Mouse (Mus musculus): ENCODE results near the gene Mul1. TPM values are rescaled to one million over a fixed set of nuclear protein-coding genes. Genes with fewer than 3 reads are reported as not detected.

The Mul1 gene
- polyA plus RNA-seq, 1 experiment from 2014 or later: 16.8 TPM

DNA sequence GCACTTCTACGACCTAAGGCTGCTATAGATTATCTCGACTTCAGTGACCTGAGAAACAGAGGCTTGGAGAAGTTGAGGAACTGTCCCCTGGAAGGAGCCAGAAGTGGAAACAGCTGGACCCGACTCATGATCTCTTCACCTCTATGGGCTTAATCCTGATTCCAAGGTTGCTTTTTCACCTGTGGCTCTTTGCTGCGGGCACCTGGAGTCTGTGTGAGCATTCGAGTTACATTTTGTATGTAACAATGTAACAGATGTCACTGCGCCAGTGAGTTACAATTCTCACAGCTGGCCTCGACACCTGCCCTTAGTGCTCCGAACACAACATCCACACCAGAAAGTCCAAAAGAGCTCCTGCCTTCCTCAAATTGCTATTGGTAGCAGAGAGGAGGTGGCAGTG, 31.0 kb downstream of the Mul1 start:
- H3K27me3 ChIP-seq: peaks cover 39% of the 10 kb centered on the region
- no peak overlapping the region for H3K4me3 ChIP-seq
- no peak overlapping the region for H3K27ac ChIP-seq
- no peak for ATAC-seq (ENCODE audit: insufficient number of reproducible peaks, low FRiP score, low TSS enrichment, low read depth)
- H3K4me2 ChIP-seq: no peak overlapping the region
- H3K36me3 ChIP-seq: no peaks in the 10 kb centered on the region
- no peak overlapping the region for H3K9ac ChIP-seq
- H3K4me1 ChIP-seq: peaks cover 41% of the 10 kb centered on the region
- H3K9me3 ChIP-seq: no peaks in the 10 kb centered on the region
- WGBS: 32% methylated on average over 8 of the region's 8 CpGs

DNA sequence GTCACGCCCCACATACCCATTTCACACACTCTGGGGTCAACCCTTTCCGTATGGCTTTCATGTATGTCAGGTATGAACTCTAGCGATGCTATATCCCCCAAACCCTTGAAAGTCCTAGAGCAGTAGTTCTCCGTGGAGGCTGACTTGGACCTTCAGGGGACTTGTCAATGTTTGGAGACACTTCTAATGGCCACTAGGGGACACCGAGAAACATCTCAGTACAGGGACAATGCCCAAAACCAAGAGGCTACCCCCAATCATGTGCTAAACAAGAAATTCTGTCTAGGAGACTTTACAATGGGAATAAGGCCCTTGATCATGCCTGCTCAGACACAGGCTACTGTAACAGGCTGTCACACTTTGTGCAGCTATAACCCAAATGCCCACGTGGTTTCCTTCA, 32.2 kb downstream of the Mul1 start:
- Histone ChIP-seq H3K27me3 (peaks cover 36% of the 10 kb centered on the region), H3K9ac (no peak overlapping the region), H3K4me1 (peaks cover 44% of the 10 kb centered on the region), H3K4me3 (no peak overlapping the region), H3K9me3 (no peaks in the 10 kb centered on the region), H3K36me3 (no peaks in the 10 kb centered on the region), H3K4me2 (no peak overlapping the region), H3K27ac (no peak overlapping the region)
- no peak for ATAC-seq (ENCODE audit: insufficient number of reproducible peaks, low FRiP score, low TSS enrichment, low read depth)
- 64% methylated on average over 6 of the region's 6 CpGs for WGBS

DNA sequence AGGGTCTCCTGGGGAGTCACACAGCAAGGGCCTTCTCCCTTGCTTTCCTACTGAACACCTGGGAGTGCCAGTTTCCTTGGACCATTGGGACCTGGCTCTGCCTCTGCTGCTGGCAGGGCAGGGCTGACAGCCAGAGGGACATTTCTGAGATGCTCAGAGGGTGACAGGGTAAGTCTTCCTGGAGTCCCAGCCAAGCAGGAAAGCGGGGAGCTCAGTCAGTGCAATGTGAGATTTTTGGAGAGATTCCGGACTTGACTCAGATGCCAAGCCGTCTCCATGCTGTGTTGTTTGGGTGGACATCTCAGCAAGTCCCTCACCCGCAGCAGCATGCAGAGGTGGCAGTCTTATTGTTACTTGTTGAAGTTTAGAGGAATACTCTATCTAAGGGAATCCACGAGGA, 33.0 kb downstream of the Mul1 start:
- Histone ChIP-seq H3K9me3 (no peaks in the 10 kb centered on the region), H3K36me3 (no peaks in the 10 kb centered on the region), H3K27me3 (peaks cover 36% of the 10 kb centered on the region), H3K4me1 (peaks cover 42% of the 10 kb centered on the region), H3K9ac (no peak overlapping the region), H3K4me2 (no peak overlapping the region), H3K27ac (no peak overlapping the region), H3K4me3 (no peak overlapping the region)
- 82% methylated on average over 5 of the region's 5 CpGs for WGBS
- ATAC-seq (ENCODE audit: insufficient number of reproducible peaks, low FRiP score, low TSS enrichment, low read depth): no peak

DNA sequence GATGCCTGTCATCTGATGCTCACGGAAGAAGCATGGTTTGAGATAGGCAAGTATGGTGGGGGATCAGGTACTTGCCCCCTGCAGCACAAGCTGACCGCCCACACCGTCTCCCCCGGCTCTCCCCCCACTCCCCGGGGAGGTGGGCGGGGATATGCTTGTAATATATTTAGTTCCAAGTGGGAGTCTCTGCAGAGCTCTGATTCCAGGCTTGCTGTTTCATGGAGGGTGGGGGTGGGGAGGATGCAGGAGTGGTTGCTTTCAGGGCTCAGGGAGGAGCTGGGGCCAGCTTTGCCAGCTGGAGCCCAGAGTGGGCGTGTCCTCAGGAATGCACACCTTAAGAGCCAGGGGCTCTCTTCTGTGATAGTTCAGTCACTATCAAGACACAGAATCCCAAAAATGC, 34.6 kb downstream of the Mul1 start:
- Histone ChIP-seq H3K9me3 (no peaks in the 10 kb centered on the region), H3K36me3 (no peaks in the 10 kb centered on the region), H3K27me3 (peaks cover 36% of the 10 kb centered on the region), H3K4me1 (peaks cover 26% of the 10 kb centered on the region), H3K27ac (no peak overlapping the region), H3K9ac (no peak overlapping the region), H3K4me3 (no peak overlapping the region), H3K4me2 (no peak overlapping the region)
- 10% methylated on average over 7 of the region's 7 CpGs for WGBS
- no peak; the same call in 1 of the 2 replicates for ATAC-seq (ENCODE audit: insufficient number of reproducible peaks, low FRiP score, low TSS enrichment, low read depth)

DNA sequence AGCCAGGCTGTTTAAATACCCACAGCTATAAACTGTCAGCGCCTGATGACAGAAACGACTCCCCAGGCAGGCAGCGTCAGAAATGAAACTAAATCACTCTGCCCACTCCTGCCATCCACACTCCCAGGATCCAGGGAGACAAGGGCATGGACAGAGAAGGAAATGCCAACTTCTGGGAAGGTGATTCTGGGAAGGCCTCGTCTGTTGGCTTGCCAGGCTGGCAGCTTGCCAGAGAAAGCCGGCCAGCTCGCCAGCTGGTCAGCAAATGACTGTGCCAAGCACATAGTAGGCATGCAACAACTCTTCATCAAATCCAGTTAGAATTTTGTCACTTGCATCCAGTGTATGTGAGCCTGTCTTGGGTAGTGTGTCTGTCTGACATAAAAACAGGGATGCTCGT, 36.8 kb downstream of the Mul1 start:
- no peak overlapping the region for H3K4me3 ChIP-seq
- H3K4me1 ChIP-seq: peaks cover 11% of the 10 kb centered on the region
- 40% methylated on average over 7 of the region's 7 CpGs for WGBS
- peaks cover 33% of the 10 kb centered on the region for H3K27me3 ChIP-seq
- no peak overlapping the region for H3K9ac ChIP-seq
- no peaks in the 10 kb centered on the region for H3K36me3 ChIP-seq
- H3K27ac ChIP-seq: no peak overlapping the region
- no peak overlapping the region for H3K4me2 ChIP-seq
- no peak for ATAC-seq (ENCODE audit: insufficient number of reproducible peaks, low FRiP score, low TSS enrichment, low read depth)
- H3K9me3 ChIP-seq: no peaks in the 10 kb centered on the region

DNA sequence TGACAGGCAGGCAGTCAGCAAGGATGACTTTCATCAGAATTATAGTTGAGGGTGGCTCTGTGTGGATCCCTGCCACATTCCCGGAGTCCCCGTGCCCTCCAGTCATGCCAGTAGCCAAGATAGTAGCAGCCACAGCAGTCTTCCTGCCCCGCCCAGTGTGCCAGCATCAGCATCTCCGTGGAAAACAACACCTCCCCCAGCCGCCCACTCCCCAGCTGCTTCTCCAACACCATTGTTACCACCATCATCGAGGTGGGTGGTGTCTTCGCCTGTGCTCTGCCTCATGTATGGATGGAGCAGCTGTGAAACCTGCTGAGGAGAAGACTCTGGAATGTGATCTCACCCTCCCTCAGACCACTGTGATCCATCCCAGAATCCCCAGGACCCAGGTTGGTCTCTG, 45.1 kb downstream of the Mul1 start:
- WGBS: 80% methylated on average over 7 of the region's 7 CpGs
- Histone ChIP-seq H3K27ac (no peak overlapping the region), H3K27me3 (peaks cover 18% of the 10 kb centered on the region), H3K9me3 (no peaks in the 10 kb centered on the region), H3K9ac (no peak overlapping the region), H3K4me2 (no peak overlapping the region), H3K4me1 (no peaks in the 10 kb centered on the region), H3K4me3 (no peak overlapping the region), H3K36me3 (no peaks in the 10 kb centered on the region)
- no peak for ATAC-seq (ENCODE audit: insufficient number of reproducible peaks, low FRiP score, low TSS enrichment, low read depth)

DNA sequence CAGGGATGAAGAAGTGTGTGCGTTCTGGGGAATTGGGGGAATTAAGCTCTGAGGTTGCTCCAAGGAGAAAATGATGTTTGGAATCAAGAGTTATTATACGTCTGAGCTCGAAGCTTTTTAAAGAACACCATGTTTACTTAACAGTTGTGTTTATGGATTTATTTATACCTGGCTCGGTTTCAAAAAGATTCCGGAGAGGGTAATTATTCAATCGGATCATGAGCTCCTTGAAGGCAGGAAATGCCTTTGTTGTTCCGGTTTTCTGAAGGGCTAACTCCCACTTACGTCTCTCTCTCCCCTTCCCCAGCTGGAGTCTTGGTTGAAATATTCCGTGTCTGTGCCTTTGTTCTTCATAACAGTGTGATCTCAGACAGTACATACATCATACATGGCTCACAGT, 46.5 kb downstream of the Mul1 start:
- Histone ChIP-seq H3K4me3 (no peak overlapping the region), H3K9ac (no peak overlapping the region), H3K9me3 (no peaks in the 10 kb centered on the region), H3K4me1 (no peaks in the 10 kb centered on the region), H3K27ac (no peak overlapping the region), H3K27me3 (peaks cover 8% of the 10 kb centered on the region), H3K36me3 (no peaks in the 10 kb centered on the region), H3K4me2 (no peak overlapping the region)
- WGBS: 29% methylated on average over 9 of the region's 9 CpGs
- ATAC-seq (ENCODE audit: insufficient number of reproducible peaks, low FRiP score, low TSS enrichment, low read depth): no peak

DNA sequence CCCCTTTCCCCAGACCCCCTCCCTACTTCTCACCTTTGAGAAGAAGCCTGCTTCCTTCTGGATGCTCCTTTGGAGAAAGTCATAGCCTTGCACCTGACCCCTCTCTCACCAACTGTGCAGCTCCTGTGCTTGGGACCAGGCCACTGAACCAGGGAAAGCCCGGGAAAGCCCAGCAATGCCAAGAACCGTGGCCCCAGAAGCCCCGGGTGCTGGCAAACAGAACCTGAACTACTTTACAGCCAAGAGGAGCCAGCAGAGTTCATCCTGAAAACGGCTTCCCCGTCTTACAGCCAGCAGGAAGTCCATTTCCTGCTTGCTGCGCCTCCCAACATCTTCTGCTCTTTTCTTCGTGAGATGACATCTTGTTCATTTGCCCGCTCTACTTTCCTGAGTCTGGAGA, 48.2 kb downstream of the Mul1 start:
- H3K36me3 ChIP-seq: no peaks in the 10 kb centered on the region
- no peaks in the 10 kb centered on the region for H3K4me1 ChIP-seq
- ATAC-seq (ENCODE audit: insufficient number of reproducible peaks, low FRiP score, low TSS enrichment, low read depth): no peak
- H3K4me3 ChIP-seq: no peak overlapping the region
- H3K9me3 ChIP-seq: no peaks in the 10 kb centered on the region
- H3K9ac ChIP-seq: no peak overlapping the region
- no peak overlapping the region for H3K4me2 ChIP-seq
- H3K27me3 ChIP-seq: no peaks in the 10 kb centered on the region
- WGBS: 59% methylated on average over 8 of the region's 8 CpGs
- no peak overlapping the region for H3K27ac ChIP-seq

DNA sequence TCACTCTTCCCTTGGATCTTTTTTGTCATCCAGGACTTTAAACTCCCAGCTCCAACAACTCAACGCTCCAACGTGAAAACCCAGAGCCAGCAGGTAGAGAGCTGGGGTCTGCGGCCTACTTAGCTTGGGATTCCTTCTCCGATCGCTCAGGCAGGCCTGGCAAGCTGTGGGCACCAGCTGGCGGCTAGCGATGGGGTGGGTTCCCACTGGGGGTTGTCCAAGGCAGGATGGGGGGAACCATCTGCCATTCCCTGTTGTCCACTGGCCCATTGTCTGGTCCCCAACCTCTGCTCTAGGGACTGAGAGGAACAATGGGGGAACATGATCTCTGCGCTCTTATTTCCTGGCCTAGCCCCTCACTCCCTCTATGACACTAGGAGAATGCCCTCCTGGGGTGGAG, 53.8 kb downstream of the Mul1 start:
- Histone ChIP-seq H3K9me3 (no peaks in the 10 kb centered on the region), H3K27ac (no peak overlapping the region), H3K4me1 (peaks cover 1% of the 10 kb centered on the region), H3K9ac (no peak overlapping the region), H3K4me2 (no peak overlapping the region), H3K4me3 (no peak overlapping the region), H3K27me3 (no peaks in the 10 kb centered on the region), H3K36me3 (no peaks in the 10 kb centered on the region)
- WGBS: 67% methylated on average over 8 of the region's 8 CpGs
- no peak for ATAC-seq (ENCODE audit: insufficient number of reproducible peaks, low FRiP score, low TSS enrichment, low read depth)

DNA sequence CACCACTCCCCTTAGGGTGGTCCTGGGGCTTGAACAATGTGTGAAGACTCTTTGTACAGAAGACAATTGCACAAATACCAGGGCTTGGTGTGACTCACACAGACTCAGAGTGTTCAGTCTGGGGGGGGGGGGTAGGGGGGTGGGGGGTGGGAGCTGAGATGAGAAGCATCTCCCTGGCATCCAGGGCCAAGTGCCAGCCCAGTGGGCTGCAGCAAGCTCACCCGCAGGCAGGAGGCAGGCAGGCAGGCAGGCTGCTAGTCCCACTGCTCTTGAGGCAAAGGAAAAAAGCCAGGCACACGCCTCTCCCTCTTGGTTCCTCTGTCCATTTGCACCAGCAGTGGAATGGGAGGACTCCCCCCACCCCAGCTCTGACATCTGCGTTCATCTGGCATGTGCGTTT, 56.6 kb downstream of the Mul1 start:
- no peak overlapping the region for H3K4me3 ChIP-seq
- H3K27ac ChIP-seq: no peak overlapping the region
- H3K36me3 ChIP-seq: no peaks in the 10 kb centered on the region
- no peak overlapping the region for H3K9ac ChIP-seq
- WGBS: 77% methylated on average over 4 of the region's 4 CpGs
- peaks cover 29% of the 10 kb centered on the region for H3K4me1 ChIP-seq
- H3K4me2 ChIP-seq: no peak overlapping the region
- no peak for ATAC-seq (ENCODE audit: insufficient number of reproducible peaks, low FRiP score, low TSS enrichment, low read depth)
- 0 out of 2 replicates have a peak, but pooled peaks cover 5% of the 10 kb centered on the region for H3K27me3 ChIP-seq
- no peaks in the 10 kb centered on the region for H3K9me3 ChIP-seq

Other genes starting within 250 kb of the Mul1 start
- 155 and 164 TPM in 2 replicates for gene Hp1bp3, start 218.4 kb upstream of the Mul1 start, polyA plus RNA-seq (2015; fragmentation: Nextera tagmentation; extraction: Ambion mirVana)
- 0.27 and 0.40 TPM in 2 replicates for gene Sh2d5, start 184.3 kb upstream of the Mul1 start, polyA plus RNA-seq (2015; fragmentation: Nextera tagmentation; extraction: Ambion mirVana)
- 1.4 and 1.9 TPM in 2 replicates for gene Kif17, start 184.2 kb upstream of the Mul1 start, polyA plus RNA-seq (2015; fragmentation: Nextera tagmentation; extraction: Ambion mirVana)
- gene Ddost, start 129.9 kb upstream of the Mul1 start, polyA plus RNA-seq (2015; fragmentation: Nextera tagmentation; extraction: Ambion mirVana): 395 and 402 TPM in 2 replicates
- 50.7 and 54.0 TPM in 2 replicates for gene Pink1, start 108.4 kb upstream of the Mul1 start, polyA plus RNA-seq (2015; fragmentation: Nextera tagmentation; extraction: Ambion mirVana)
- 7.0 TPM in 2 replicates for gene Cda, start 66.7 kb upstream of the Mul1 start, polyA plus RNA-seq (2015; fragmentation: Nextera tagmentation; extraction: Ambion mirVana)
- gene Fam43b, start 38.1 kb upstream of the Mul1 start, polyA plus RNA-seq (2015; fragmentation: Nextera tagmentation; extraction: Ambion mirVana): 0.09 and 0.12 TPM in 2 replicates
- 1.7 and 2.2 TPM in 2 replicates for gene Camk2n1, start 19.6 kb downstream of the Mul1 start, polyA plus RNA-seq (2015; fragmentation: Nextera tagmentation; extraction: Ambion mirVana)
- 0.08 and 0.11 TPM in 2 replicates for gene Vwa5b1, start 201.2 kb downstream of the Mul1 start, polyA plus RNA-seq (2015; fragmentation: Nextera tagmentation; extraction: Ambion mirVana)

All from limb, embryonic 15.5 days (tissue).